Mouse (Mus musculus): ENCODE measurements around the gene Slc38a2. TPM values are rescaled to one million over a fixed set of nuclear protein-coding genes. Genes with fewer than 3 reads are reported as not detected.
A peak's percentile ranks its signal among the peaks of the same experiment; 100 is the strongest.

Slc38a2 gene
- polyA plus RNA-seq, 1 experiment from 2014 or later, result 154 TPM

GRCm38 (mm10) chr15:96641821-96642435 is 57.6 kb downstream of the Slc38a2 start:
- Histone ChIP-seq H3K4me1 (replicated peaks) (peaks cover 31% of the 10 kb centered on the region), H3K36me3 (peaks cover 9% of the 10 kb centered on the region; the same call in 1 of the 2 replicates), H3K4me2 (peak overlapping the region; percentile 69), H3K9ac (peak overlapping the region; percentile 90), H3K27ac (ENCODE audit: poor library complexity, severe bottlenecking) (peak overlapping the region; percentile 93), H3K4me3 (peak overlapping the region; percentile 67), H3K27me3 (replicated peaks) (no peaks in the 10 kb centered on the region), H3K9me3 (replicated peaks) (no peaks in the 10 kb centered on the region)
- ATAC-seq (ENCODE audit: insufficient number of reproducible peaks, low FRiP score), result peak; percentile 12; the same call in 1 of the 2 replicates
- 0% methylated on average over 31 of the region's 31 CpGs for WGBS

DNA sequence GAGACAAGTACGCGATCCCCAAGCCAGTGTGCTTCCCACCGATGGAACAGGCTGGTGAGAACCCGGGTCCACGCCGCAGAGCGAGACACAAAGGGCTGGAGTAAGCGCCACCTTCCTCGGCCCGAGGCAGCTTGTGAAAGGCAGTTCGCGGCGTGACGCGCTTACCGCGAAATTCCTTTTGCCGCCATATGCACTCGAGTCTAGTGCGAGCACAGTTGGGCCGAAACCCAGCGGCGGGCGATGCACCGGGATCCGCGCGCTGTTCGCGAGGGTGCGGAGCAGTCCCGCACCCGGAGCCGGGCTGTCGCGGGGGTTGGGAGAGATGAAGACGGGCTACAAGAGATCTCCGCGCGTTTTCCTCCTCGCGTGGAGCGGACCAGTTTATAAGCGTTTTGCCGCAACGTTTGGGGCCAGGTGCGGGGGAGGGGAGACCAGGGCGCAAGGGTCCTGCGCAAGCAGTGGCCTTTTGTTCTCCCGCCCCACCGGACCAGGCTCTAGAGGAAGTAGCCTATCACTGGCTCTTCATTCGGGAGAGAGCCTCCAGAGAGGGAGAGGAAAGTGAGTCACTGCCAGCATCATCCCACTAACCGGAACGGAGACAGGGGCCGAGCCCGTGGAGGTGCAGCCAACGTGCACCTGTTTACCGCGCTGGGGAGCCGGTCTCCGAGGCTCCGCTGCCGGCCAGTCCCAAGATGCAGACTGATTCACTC is 58.3 kb downstream of the Slc38a2 start:
- under 1% methylated on average over 62 of the region's 63 CpGs for WGBS
- Histone ChIP-seq H3K27me3 (replicated peaks) (no peaks in the 10 kb centered on the region), H3K9me3 (replicated peaks) (no peaks in the 10 kb centered on the region), H3K36me3 (peaks cover 13% of the 10 kb centered on the region), H3K27ac (ENCODE audit: poor library complexity, severe bottlenecking) (peak overlapping the region; percentile 93), H3K9ac (peak overlapping the region; percentile 90), H3K4me2 (peak overlapping the region; percentile 69), H3K4me1 (replicated peaks) (peaks cover 28% of the 10 kb centered on the region), H3K4me3 (peak overlapping the region; percentile 67)
- ATAC-seq (ENCODE audit: insufficient number of reproducible peaks, low FRiP score), result peak; percentile 76

GRCm38 (mm10) chr15:96640291-96640985 is 59.1 kb downstream of the Slc38a2 start:
- WGBS, result 12% methylated on average over 16 of the region's 16 CpGs
- no peak for ATAC-seq (ENCODE audit: insufficient number of reproducible peaks, low FRiP score)
- H3K4me2 ChIP-seq, result peak overlapping the region; percentile 69
- peaks cover 30% of the 10 kb centered on the region for H3K4me1 ChIP-seq (replicated peaks)
- H3K36me3 ChIP-seq, result peaks cover 20% of the 10 kb centered on the region
- H3K27ac ChIP-seq (ENCODE audit: poor library complexity, severe bottlenecking), result peak overlapping the region; percentile 93
- no peaks in the 10 kb centered on the region for H3K27me3 ChIP-seq (replicated peaks)
- peak overlapping the region; percentile 67 for H3K4me3 ChIP-seq
- H3K9me3 ChIP-seq (replicated peaks), result no peaks in the 10 kb centered on the region
- peak overlapping the region; percentile 90 for H3K9ac ChIP-seq

DNA sequence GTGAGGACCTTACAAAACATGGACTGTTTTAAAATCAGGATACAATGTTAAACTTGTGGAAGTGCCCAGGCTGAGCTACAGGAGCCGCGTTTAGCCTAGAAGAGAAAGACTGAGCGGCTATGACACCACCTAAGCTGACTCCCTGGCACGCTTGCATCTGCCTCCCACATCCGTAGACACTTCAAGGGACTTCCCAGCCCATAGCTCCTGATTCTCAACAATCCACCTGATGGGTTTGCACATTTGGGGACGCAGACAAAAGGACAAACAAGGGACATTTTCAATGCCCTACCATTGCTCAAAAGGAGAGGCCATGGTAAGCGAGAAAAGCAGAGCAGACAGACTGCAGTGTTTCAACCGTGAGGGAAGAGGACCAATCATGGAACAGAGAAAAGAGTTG is 59.9 kb downstream of the Slc38a2 start:
- 64% methylated on average over 8 of the region's 8 CpGs for WGBS
- peaks cover 38% of the 10 kb centered on the region for H3K4me1 ChIP-seq (replicated peaks)
- peak overlapping the region; percentile 67 for H3K4me3 ChIP-seq
- ATAC-seq (ENCODE audit: insufficient number of reproducible peaks, low FRiP score), result no peak
- peak overlapping the region; percentile 69 for H3K4me2 ChIP-seq
- no peaks in the 10 kb centered on the region for H3K27me3 ChIP-seq (replicated peaks)
- peaks cover 21% of the 10 kb centered on the region for H3K36me3 ChIP-seq
- no peaks in the 10 kb centered on the region for H3K9me3 ChIP-seq (replicated peaks)
- H3K9ac ChIP-seq, result peak overlapping the region; percentile 90; the same call in 1 of the 2 replicates
- no peak overlapping the region for H3K27ac ChIP-seq (ENCODE audit: poor library complexity, severe bottlenecking)

DNA sequence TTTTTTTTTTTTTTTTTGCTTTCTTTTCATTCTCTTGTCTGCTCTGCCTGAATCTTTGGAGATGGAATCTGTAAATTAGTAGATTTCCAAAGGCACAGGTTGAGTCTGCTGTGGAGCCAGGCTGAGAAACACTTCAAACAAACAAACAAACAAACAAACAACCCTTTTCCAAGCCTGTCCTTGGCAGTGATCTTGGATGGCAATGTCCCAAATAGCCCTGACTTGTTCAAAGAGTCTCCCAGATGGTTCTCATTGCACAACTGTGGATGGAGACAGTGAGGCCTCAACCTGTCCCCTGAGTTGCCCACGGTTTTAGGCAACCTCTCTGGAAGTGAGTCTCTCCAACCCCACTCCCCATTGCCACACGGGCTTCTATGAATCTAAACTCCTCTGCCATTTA is 60.9 kb downstream of the Slc38a2 start:
- Histone ChIP-seq H3K27me3 (replicated peaks) (no peaks in the 10 kb centered on the region), H3K4me1 (replicated peaks) (peaks cover 41% of the 10 kb centered on the region), H3K36me3 (peaks cover 27% of the 10 kb centered on the region), H3K9me3 (replicated peaks) (no peaks in the 10 kb centered on the region), H3K27ac (ENCODE audit: poor library complexity, severe bottlenecking) (no peak overlapping the region), H3K9ac (no peak overlapping the region), H3K4me2 (peak overlapping the region; percentile 69), H3K4me3 (no peak overlapping the region)
- 78% methylated on average over 2 of the region's 2 CpGs for WGBS
- ATAC-seq (ENCODE audit: insufficient number of reproducible peaks, low FRiP score), result no peak

GRCm38 (mm10) chr15:96638173-96638572 is 61.4 kb downstream of the Slc38a2 start:
- no peaks in the 10 kb centered on the region for H3K27me3 ChIP-seq (replicated peaks)
- no peaks in the 10 kb centered on the region for H3K9me3 ChIP-seq (replicated peaks)
- no peak overlapping the region for H3K4me3 ChIP-seq
- H3K27ac ChIP-seq (ENCODE audit: poor library complexity, severe bottlenecking), result no peak overlapping the region
- no peak for ATAC-seq (ENCODE audit: insufficient number of reproducible peaks, low FRiP score)
- 55% methylated on average over 10 of the region's 10 CpGs for WGBS
- H3K4me1 ChIP-seq (replicated peaks), result peaks cover 46% of the 10 kb centered on the region
- H3K36me3 ChIP-seq, result peaks cover 27% of the 10 kb centered on the region
- peak overlapping the region; percentile 22 for H3K4me2 ChIP-seq
- H3K9ac ChIP-seq, result no peak overlapping the region

Other genes with a start within 250 kb of the Slc38a2 start
- 76.0 and 79.1 TPM in 2 replicates for gene Scaf11, start 238.9 kb downstream of the Slc38a2 start, polyA plus RNA-seq (2016; fragmentation: Nextera tagmentation; extraction: Ambion mirVana)
- gene Slc38a1, start 56.8 kb downstream of the Slc38a2 start, polyA plus RNA-seq (2016; fragmentation: Nextera tagmentation; extraction: Ambion mirVana), result 93.0 and 99.8 TPM in 2 replicates